ENCODE assay signal across 15 mouse cellular contexts in genomic region chr5:67487965-67488409, GRCm38 (mm10). TPM values are rescaled to one million over a fixed set of nuclear protein-coding genes. Genes with fewer than 3 reads are reported as not detected.
A peak's percentile ranks its signal among the peaks of the same experiment; 100 is the strongest.
DNase-seq lines count a peak whose midpoint lies in the region; ATAC-seq and TF ChIP-seq lines count a peak whose summit lies in the region.
"Had no signal": no experiment of that assay in that cellular context is flagged by ENCODE, and none has a peak within 500 bp of the region (broad histone marks: within the 10 kb centered on the region; RNA-seq: fewer than 3 reads in every experiment).

No protein-coding gene starts in this region.

- ATAC-seq in forebrain, embryonic 14.5 days: peak; percentile 44; the same call in 1 of the 2 replicates
- peak; percentile 26; the same call in 1 of the 2 replicates for ATAC-seq in hindbrain, embryonic 13.5 days (ENCODE audit: low FRiP score)
- no peak for ATAC-seq in midbrain, postnatal 0 days (ENCODE audit: low FRiP score)
- ATAC-seq: liver, embryonic 12.5 days had no signal

- H3K9me3 ChIP-seq in forebrain, embryonic 14.5 days (replicated peaks; ENCODE audit: control insufficient read depth, low read length): no peaks in the 10 kb centered on the region
- H3K9me3 ChIP-seq in hindbrain, embryonic 13.5 days: no peaks in the 10 kb centered on the region
- H3K9me3 ChIP-seq in midbrain, postnatal 0 days (ENCODE audit: low read length): no peaks in the 10 kb centered on the region
- H3K9me3 ChIP-seq: embryonic facial prominence, embryonic 13.5 days; heart, embryonic 13.5 days; liver, embryonic 12.5 days had no signal

- H3K4me2 ChIP-seq in forebrain, embryonic 14.5 days (ENCODE audit: low read length): peak overlapping the region; percentile 1; the same call in 1 of the 2 replicates
- no peak overlapping the region for H3K4me2 ChIP-seq in hindbrain, embryonic 13.5 days
- no peak overlapping the region for H3K4me2 ChIP-seq in midbrain, postnatal 0 days (ENCODE audit: low read depth, low read length, poor library complexity, severe bottlenecking)
- H3K4me2 ChIP-seq: embryonic facial prominence, embryonic 13.5 days; heart, embryonic 13.5 days; liver, embryonic 12.5 days had no signal

- H3K27ac ChIP-seq in forebrain, embryonic 14.5 days (ENCODE audit: low read depth, low read length): no peak overlapping the region
- peak overlapping the region; percentile 66 for H3K27ac ChIP-seq in hindbrain, embryonic 13.5 days
- H3K27ac ChIP-seq in midbrain, postnatal 0 days (ENCODE audit: low read depth, low read length): no peak overlapping the region
- H3K27ac ChIP-seq: embryonic facial prominence, embryonic 13.5 days; heart, embryonic 13.5 days; liver, embryonic 12.5 days had no signal

- no peaks in the 10 kb centered on the region for H3K36me3 ChIP-seq in forebrain, embryonic 14.5 days (ENCODE audit: control insufficient read depth, insufficient read depth, low read length)
- H3K36me3 ChIP-seq in hindbrain, embryonic 13.5 days: no peaks in the 10 kb centered on the region
- no peaks in the 10 kb centered on the region for H3K36me3 ChIP-seq in midbrain, postnatal 0 days (ENCODE audit: insufficient read depth, low read length)
- H3K36me3 ChIP-seq: embryonic facial prominence, embryonic 13.5 days; heart, embryonic 13.5 days; liver, embryonic 12.5 days had no signal

- DNase-seq in kidney, postnatal 10 days: peak; percentile 10
- no peak for DNase-seq in kidney, postnatal 36 days
- DNase-seq in forebrain, embryonic 14.5 days (ENCODE audit: low spot score): peak; percentile 25
- peak; percentile 11 for DNase-seq in midbrain, postnatal 0 days (ENCODE audit: low spot score)
- DNase-seq in right cerebral cortex, postnatal 14 days: no peak
- DNase-seq in heart, postnatal 4 days: no peak
- DNase-seq: adrenal gland, postnatal 36 days; cerebellum, adult 2 months; kidney, adult 2 months; layer of hippocampus, postnatal 36 days; thymus, postnatal 4 days had no signal

- no peaks in the 10 kb centered on the region; the same call in 1 of the 2 replicates for H3K4me1 ChIP-seq in forebrain, embryonic 14.5 days (ENCODE audit: control insufficient read depth, insufficient read depth, low read length)
- peaks cover 10% of the 10 kb centered on the region for H3K4me1 ChIP-seq in hindbrain, embryonic 13.5 days (replicated peaks)
- no peaks in the 10 kb centered on the region for H3K4me1 ChIP-seq in midbrain, postnatal 0 days (ENCODE audit: insufficient read depth, low read length)
- H3K4me1 ChIP-seq: liver, embryonic 12.5 days had no signal

- H3K27me3 ChIP-seq in forebrain, embryonic 14.5 days (replicated peaks; ENCODE audit: control insufficient read depth, insufficient read depth, low read length): no peaks in the 10 kb centered on the region
- no peaks in the 10 kb centered on the region for H3K27me3 ChIP-seq in hindbrain, embryonic 13.5 days
- H3K27me3 ChIP-seq in midbrain, postnatal 0 days (ENCODE audit: insufficient read depth, low read length): no peaks in the 10 kb centered on the region
- H3K27me3 ChIP-seq: embryonic facial prominence, embryonic 13.5 days; heart, embryonic 13.5 days; liver, embryonic 12.5 days had no signal

- whole genome bisulfite sequencing in forebrain, embryonic 14.5 days: 23% methylated on average over 11 of the region's 11 CpGs
- 41% methylated on average over 11 of the region's 11 CpGs for WGBS in hindbrain, embryonic 13.5 days
- WGBS in midbrain, postnatal 0 days: 61% methylated on average over 11 of the region's 11 CpGs

- TF ChIP-seq CTCF in midbrain, postnatal 0 days (IDR thresholded peaks at IDR 0.05): no peak

- no peak overlapping the region for H3K4me3 ChIP-seq in forebrain, embryonic 14.5 days (ENCODE audit: low read depth, low read length)
- no peak overlapping the region for H3K4me3 ChIP-seq in hindbrain, embryonic 13.5 days
- H3K4me3 ChIP-seq in midbrain, postnatal 0 days (ENCODE audit: low read depth, low read length): no peak overlapping the region
- H3K4me3 ChIP-seq: embryonic facial prominence, embryonic 13.5 days; heart, embryonic 13.5 days; liver, embryonic 12.5 days had no signal

- H3K9ac ChIP-seq in forebrain, embryonic 14.5 days (ENCODE audit: low read length): no peak overlapping the region
- 0 out of 2 replicates have a peak overlapping the region, but pooled peaks have one; percentile 24 for H3K9ac ChIP-seq in hindbrain, embryonic 13.5 days
- no peak overlapping the region for H3K9ac ChIP-seq in midbrain, postnatal 0 days (replicated peaks; ENCODE audit: low read length, poor library complexity, severe bottlenecking)
- H3K9ac ChIP-seq: embryonic facial prominence, embryonic 13.5 days; heart, embryonic 13.5 days; liver, embryonic 12.5 days had no signal

RNA-seq across cellular contexts. Expression of gene Bend4, which starts 59.9 kb away (rescaled TPM):
- polyA plus RNA-seq in forebrain, embryonic 14.5 days (2014; fragmentation: Nextera tagmentation; extraction: Ambion mirVana): 5.5 and 7.7 TPM in 2 replicates
- 12.2 and 12.6 TPM in 2 replicates for polyA plus RNA-seq in hindbrain, embryonic 13.5 days (2015; fragmentation: Nextera tagmentation; extraction: Ambion mirVana)
- total RNA-seq in midbrain, postnatal 0 days (2014; rRNA removed): 16.1 and 18.2 TPM in 2 replicates
- polyA plus RNA-seq in midbrain, postnatal 0 days (2015; fragmentation: Nextera tagmentation; extraction: Ambion mirVana): 9.2 and 9.5 TPM in 2 replicates
- 10 to 100 TPM; 15.0 to 16.5 TPM for total RNA-seq in heart, postnatal 4 days (2021)

Comparison
In these comparisons a context has a peak if more than half of its experiments do, and no peak if none do; other contexts are left out.
1. DNase-seq: peak in kidney, postnatal 10 days (single experiment), forebrain, embryonic 14.5 days (single experiment) and midbrain, postnatal 0 days (single experiment); none in kidney, postnatal 36 days (0 of 2), right cerebral cortex, postnatal 14 days (single experiment) and heart, postnatal 4 days (single experiment).